Mouse (Mus musculus) forebrain, embryonic 10.5 days (tissue): Measurements from ENCODE around the gene Ogfod2. TPM values are rescaled to one million over a fixed set of nuclear protein-coding genes. Genes with fewer than 3 reads are reported as not detected.

Experiments used
- DNase-seq: peaks from one replicate; pipeline ENCODE4 v3.0.0-alpha.2; 2017; ENCODE audit warnings: low spot score; ENCODE audit errors: extremely low spot score
- H3K27ac ChIP-seq: fragments of 300-500 bp; sonication (generic); 2 replicates; pipeline ENCODE4 v1.5.1; 2016; ENCODE audit warnings: mild to moderate bottlenecking
- H3K27me3 ChIP-seq: fragments of 300-500 bp; sonication (generic); 2 replicates; pipeline ENCODE4 v1.6.1; 2016; ENCODE audit warnings: mild to moderate bottlenecking; ENCODE audit not compliant: poor library complexity, severe bottlenecking
- H3K36me3 ChIP-seq: fragments of 300-500 bp; sonication (generic); replicated peaks from 2 replicates; pipeline ENCODE4 v1.6.1; 2016; ENCODE audit warnings: mild to moderate bottlenecking, moderate library complexity
- H3K4me1 ChIP-seq: fragments of 300-500 bp; sonication (generic); 2 replicates; pipeline ENCODE4 v1.6.1; 2016
- H3K4me3 ChIP-seq: fragments of 300-500 bp; sonication (generic); 2 replicates; pipeline ENCODE4 v1.5.1; 2016; ENCODE audit warnings: mild to moderate bottlenecking, moderate library complexity
- H3K9me3 ChIP-seq: fragments of 300-500 bp; sonication (generic); 2 replicates; pipeline ENCODE4 v1.6.1; 2016; ENCODE audit warnings: mild to moderate bottlenecking, moderate library complexity
- WGBS: fragments of 180-500 bp; shearing (Covaris S2); methylation state at CpG from one replicate; pipeline ENCODE4 v1.1.7; 2016; 5-methylcytosine and 5-hydroxymethylcytosine counted together
- polyA plus RNA-seq: library from polyadenylated mRNA; unstranded; fragments of >200 nt; fragmentation: Nextera tagmentation; extraction: Ambion mirVana; gene quantifications from 2 replicates; pipeline ENCODE4 v1.2.1, GENCODE M21; 2016

The Ogfod2 gene
- polyA plus RNA-seq, 1 experiment from 2014 or later, result 16.8 TPM

DNA sequence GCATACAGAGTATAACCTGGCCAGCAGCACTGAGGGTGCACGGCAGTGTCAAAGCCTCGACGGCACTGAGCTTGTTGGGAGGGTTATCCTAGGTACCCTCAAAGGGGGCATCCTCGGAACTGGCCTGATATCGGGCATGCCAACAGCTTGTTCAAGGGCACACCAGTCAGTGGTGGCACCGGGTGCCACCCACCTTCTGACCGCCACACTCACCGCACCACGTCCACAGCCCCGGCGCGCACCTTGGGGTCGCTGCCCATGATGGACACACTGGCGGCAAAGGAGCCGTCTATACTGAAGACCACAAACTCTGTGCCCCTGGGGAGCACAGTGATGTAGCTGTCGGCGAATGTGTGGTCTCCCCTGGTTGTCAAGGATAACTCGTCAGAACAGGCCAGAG is 10.3 kb downstream of the Ogfod2 start:
- Histone ChIP-seq H3K9me3 (no peaks in the 10 kb centered on the region), H3K4me3 (no peak overlapping the region), H3K27me3 (no peaks in the 10 kb centered on the region), H3K36me3 (peaks cover 95% of the 10 kb centered on the region), H3K4me1 (peaks cover 17% of the 10 kb centered on the region), H3K27ac (no peak overlapping the region)
- no peak for DNase-seq
- 94% methylated on average over 18 of the region's 18 CpGs for WGBS

DNA sequence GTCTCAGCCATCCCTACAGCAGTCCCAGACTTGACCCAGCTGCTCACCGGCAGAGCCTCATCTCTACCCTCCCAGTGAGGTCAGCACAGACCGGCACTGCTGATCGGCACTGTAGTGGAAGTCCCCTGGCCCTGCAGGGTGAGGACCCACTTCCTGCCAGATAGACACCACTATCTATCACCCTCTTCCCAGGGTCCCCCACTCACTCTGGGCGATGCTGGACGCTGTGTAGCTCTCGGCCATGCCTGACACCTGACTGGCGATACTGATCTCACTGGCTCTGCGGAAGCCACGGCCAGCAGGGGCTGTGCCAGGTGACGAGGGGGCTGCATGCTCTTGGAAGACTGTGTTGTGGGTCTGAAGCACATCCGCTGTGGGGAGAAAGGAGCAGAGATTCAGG is 13.0 kb downstream of the Ogfod2 start:
- Histone ChIP-seq H3K4me1 (no peaks in the 10 kb centered on the region), H3K27me3 (no peaks in the 10 kb centered on the region), H3K36me3 (peaks cover 95% of the 10 kb centered on the region), H3K4me3 (no peak overlapping the region), H3K9me3 (no peaks in the 10 kb centered on the region), H3K27ac (0 out of 2 replicates have a peak overlapping the region, but pooled peaks have one; percentile 11)
- DNase-seq, result no peak
- 92% methylated on average over 11 of the region's 11 CpGs for WGBS

DNA sequence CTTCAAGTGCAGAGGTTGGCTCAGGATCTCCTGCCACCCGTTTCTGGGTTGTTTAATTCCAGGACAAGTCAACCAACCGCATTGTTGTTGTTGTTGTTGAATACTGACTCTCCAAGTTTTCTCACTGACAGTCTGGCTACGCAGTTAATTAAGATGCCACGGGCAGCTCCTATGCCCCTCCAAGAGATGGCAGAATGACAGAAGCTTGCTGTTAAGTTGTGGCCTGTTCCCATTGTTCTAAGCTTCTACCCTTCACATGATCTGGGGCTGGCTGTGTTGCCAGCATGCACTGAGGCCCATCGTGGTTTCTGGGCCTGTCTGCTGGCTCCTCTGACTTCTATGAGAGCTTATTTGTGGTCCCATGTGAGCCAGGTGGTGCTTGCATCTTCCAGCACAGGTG is 22.2 kb downstream of the Ogfod2 start:
- H3K4me3 ChIP-seq, result no peak overlapping the region

DNA sequence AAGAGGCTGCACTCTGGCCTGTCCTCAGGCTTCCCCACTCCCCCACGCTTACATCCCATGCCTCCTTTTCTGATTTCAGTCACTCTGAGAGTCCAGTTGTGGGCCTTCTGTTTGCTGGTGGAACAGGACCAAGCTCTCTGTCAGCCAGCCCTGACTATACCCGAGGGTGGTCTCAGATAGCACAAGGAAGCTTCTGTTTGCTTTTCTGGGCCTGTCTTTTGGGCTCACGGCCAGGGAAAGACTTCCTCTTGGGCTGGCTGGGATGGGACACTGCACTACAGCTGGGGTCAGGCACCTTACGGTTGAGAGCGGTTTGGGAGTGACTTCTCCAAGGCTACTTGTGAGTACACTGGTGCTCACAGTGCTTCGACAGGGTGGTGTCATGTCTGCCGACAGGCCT is 26.0 kb downstream of the Ogfod2 start:
- Histone ChIP-seq H3K36me3 (peaks cover 37% of the 10 kb centered on the region), H3K4me1 (no peaks in the 10 kb centered on the region), H3K27ac (no peak overlapping the region), H3K4me3 (no peak overlapping the region), H3K27me3 (no peaks in the 10 kb centered on the region), H3K9me3 (no peaks in the 10 kb centered on the region)
- no peak for DNase-seq
- WGBS, result 79% methylated on average over 7 of the region's 7 CpGs

More for the DNA sequence above, 22.2 kb downstream of the Ogfod2 start:
- Histone ChIP-seq H3K27me3 (no peaks in the 10 kb centered on the region), H3K9me3 (no peaks in the 10 kb centered on the region), H3K4me1 (no peaks in the 10 kb centered on the region), H3K27ac (no peak overlapping the region), H3K36me3 (peaks cover 56% of the 10 kb centered on the region)
- 91% methylated on average over 5 of the region's 5 CpGs for WGBS
- DNase-seq, result no peak

DNA sequence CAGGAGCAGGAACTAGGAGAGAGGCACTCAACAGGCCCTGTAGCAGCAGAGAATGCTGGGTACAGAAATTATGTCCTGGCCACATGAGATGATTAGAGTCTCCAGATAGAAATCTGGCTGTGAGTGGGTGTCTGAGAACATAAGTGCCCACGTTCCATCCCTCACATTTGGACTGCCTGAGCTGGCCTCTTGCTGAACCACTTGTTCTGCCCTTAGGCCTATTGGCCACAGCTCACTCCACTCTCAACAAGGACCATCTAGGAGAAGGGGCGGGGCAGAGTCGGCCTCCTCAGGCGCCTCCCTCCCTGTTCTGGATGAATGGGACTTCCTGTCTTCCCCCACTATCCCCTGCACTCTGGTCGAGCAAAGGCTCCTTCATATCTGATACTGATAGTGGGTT is 36.9 kb downstream of the Ogfod2 start:
- no peaks in the 10 kb centered on the region for H3K9me3 ChIP-seq
- H3K4me1 ChIP-seq, result peaks cover 11% of the 10 kb centered on the region; the same call in 1 of the 2 replicates
- H3K4me3 ChIP-seq, result no peak overlapping the region
- no peak for DNase-seq
- H3K27me3 ChIP-seq, result no peaks in the 10 kb centered on the region
- H3K36me3 ChIP-seq, result peaks cover 18% of the 10 kb centered on the region
- H3K27ac ChIP-seq, result no peak overlapping the region
- WGBS, result 60% methylated on average over 5 of the region's 5 CpGs

DNA sequence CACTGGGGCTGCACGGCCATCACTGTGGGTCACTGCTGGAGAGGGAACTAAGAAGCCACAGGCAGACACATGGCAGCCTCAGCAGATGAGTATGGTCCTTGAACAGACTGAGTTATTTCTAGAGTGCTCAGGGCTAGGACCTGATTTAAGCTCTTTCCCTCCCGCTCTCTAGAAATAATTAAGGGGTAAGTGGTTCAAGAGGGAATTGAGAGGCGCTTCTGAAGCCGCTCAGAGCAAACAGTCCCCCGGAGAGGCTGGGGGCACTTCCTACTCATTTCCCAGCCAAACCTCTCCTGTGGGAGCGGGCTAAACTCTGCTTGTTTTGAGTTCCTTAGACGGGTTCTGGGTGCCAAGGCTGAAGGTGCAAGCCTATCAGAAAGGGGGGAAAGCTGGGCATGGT is 38.8 kb downstream of the Ogfod2 start:
- Histone ChIP-seq H3K9me3 (no peaks in the 10 kb centered on the region), H3K27ac (no peak overlapping the region), H3K4me3 (no peak overlapping the region), H3K4me1 (peaks cover 11% of the 10 kb centered on the region; the same call in 1 of the 2 replicates), H3K27me3 (no peaks in the 10 kb centered on the region), H3K36me3 (peaks cover 18% of the 10 kb centered on the region)
- 89% methylated on average over 7 of the region's 7 CpGs for WGBS
- no peak for DNase-seq

DNA sequence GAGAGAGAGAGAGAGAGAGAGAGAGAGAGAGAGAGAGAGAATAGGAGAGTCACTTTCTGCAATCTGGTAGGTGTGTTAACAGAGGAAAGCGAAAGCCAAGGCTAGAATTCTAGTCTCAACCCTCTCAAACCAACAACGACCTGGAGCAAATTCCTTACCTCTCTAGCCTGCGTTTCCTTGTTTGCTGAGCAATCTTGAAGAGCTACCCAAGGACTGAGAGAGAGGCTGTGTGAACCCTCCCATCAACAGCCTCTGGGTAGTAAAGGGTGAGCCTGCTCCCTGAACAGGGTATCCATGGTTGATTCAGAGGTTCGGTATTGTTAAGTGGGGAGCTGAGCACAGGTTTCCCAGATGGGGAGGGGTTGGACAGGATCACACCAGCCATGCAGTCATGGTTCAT is 40.6 kb downstream of the Ogfod2 start:
- no peak for DNase-seq
- Histone ChIP-seq H3K27me3 (no peaks in the 10 kb centered on the region), H3K4me1 (peaks cover 11% of the 10 kb centered on the region; the same call in 1 of the 2 replicates), H3K4me3 (no peak overlapping the region), H3K36me3 (peaks cover 13% of the 10 kb centered on the region), H3K27ac (no peak overlapping the region), H3K9me3 (no peaks in the 10 kb centered on the region)
- WGBS, result 85% methylated on average over 4 of the region's 4 CpGs

DNA sequence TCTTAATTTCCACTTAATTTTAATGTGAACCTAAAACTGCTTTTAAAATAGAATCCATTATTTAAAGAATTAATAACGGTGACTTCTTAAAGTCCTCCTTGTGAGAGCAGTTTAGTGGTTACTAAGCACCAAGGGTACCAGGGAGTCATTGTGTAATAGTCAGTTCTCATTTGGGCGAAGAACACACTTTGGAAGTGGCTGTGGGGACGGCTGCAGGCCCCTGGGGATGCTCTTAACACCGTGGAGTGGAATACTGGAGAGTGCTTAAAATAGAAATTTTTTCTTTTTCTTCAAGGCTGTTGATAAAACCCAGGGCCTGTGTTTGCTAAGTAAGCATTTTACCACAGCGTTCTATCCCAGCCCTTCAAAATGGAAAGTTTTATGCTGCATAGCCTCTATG is 43.8 kb downstream of the Ogfod2 start:
- no peak overlapping the region for H3K27ac ChIP-seq
- peaks cover 9% of the 10 kb centered on the region for H3K36me3 ChIP-seq
- peaks cover 18% of the 10 kb centered on the region for H3K4me1 ChIP-seq
- H3K4me3 ChIP-seq, result no peak overlapping the region
- no peak for DNase-seq
- H3K27me3 ChIP-seq, result no peaks in the 10 kb centered on the region
- H3K9me3 ChIP-seq, result no peaks in the 10 kb centered on the region
- 87% methylated on average over 5 of the region's 5 CpGs for WGBS

DNA sequence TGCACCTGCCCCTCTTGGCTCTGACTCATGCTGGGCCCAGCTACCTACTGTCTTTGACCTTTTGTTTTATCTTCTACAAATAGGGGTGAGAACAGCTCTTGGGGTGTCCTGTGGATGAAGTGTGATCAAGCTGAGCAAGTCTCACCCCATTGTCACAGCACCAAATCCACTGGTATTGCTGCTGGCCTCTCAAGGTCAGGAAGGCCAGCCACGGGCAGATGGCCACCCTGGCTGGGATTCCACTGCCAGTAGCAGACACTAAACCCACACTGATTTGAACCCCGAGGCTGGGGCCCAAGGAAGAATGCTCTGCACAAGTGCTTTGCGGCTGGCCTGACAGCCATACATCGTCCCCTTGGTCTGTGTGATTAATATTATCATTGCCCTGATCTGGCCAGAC is 46.2 kb downstream of the Ogfod2 start:
- Histone ChIP-seq H3K4me1 (peaks cover 35% of the 10 kb centered on the region), H3K36me3 (no peaks in the 10 kb centered on the region), H3K27me3 (no peaks in the 10 kb centered on the region), H3K27ac (no peak overlapping the region), H3K4me3 (no peak overlapping the region), H3K9me3 (no peaks in the 10 kb centered on the region)
- no peak for DNase-seq
- 83% methylated on average over 4 of the region's 4 CpGs for WGBS

DNA sequence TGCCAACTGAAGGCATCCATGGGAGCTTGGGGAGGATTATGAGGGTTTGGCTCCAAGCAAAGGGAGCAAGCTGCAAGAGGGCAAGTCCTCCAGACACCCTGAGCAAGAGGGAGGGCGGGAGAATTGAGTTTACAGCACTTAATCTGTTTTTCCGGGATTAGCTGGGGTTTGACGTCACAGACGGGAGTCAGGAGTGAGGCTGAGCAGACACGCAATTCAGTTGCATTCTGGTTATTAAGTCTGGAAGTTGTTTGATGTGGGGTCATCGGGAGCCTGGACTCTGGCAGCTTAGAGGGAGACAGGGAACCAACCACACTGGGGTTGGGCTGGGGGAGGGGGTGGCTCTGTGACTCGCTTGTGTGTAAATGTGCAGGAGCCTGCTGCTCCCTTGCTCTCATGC is 47.4 kb downstream of the Ogfod2 start:
- Histone ChIP-seq H3K9me3 (no peaks in the 10 kb centered on the region), H3K27me3 (no peaks in the 10 kb centered on the region), H3K4me3 (no peak overlapping the region), H3K4me1 (peaks cover 46% of the 10 kb centered on the region), H3K27ac (0 out of 2 replicates have a peak overlapping the region, but pooled peaks have one; percentile 1), H3K36me3 (no peaks in the 10 kb centered on the region)
- 34% methylated on average over 7 of the region's 7 CpGs for WGBS
- no peak for DNase-seq

DNA sequence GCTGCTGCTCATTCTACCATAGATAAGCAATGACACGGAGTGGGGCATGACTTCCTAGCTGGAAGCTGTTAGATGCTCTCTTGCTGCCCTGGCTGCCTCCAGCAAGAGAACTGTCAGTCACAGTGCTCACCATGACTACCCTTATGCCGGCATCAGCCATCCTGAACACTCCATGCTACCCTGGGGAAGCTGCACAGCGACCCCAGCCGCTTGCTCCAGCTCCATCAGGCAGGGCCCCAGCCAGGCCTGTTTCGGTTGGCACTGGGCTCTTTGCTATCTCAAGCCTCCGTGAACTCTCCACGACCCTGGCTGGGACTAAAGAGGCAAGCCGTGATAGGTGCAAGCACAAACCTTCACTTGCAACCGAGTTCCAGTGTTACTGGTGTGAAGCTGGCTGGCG is 49.7 kb downstream of the Ogfod2 start:
- no peaks in the 10 kb centered on the region for H3K36me3 ChIP-seq
- no peaks in the 10 kb centered on the region for H3K27me3 ChIP-seq
- H3K4me1 ChIP-seq, result peaks cover 70% of the 10 kb centered on the region
- H3K27ac ChIP-seq, result no peak overlapping the region
- 69% methylated on average over 10 of the region's 10 CpGs for WGBS
- H3K4me3 ChIP-seq, result no peak overlapping the region
- H3K9me3 ChIP-seq, result no peaks in the 10 kb centered on the region
- DNase-seq, result no peak

DNA sequence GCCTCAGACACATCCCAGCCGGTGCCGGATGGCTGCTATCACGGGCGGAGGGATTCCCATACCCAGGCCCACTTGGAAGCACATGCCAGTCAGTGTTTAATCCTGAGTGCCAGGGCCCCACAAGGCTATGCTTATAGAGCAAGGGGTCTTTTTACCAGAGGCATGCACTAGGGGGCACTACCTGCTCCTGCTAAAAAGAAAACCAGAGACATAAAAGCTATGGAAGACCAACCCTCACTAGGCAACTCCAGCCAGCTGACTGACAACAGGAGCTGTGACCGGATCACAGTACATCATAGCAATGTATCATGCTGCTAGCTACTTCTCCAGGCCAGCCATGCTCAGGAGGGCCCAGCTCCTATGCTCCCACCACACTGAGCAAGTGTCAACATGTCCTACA is 50.5 kb downstream of the Ogfod2 start:
- no peaks in the 10 kb centered on the region for H3K27me3 ChIP-seq
- DNase-seq, result peak; percentile 59
- H3K36me3 ChIP-seq, result no peaks in the 10 kb centered on the region
- H3K4me1 ChIP-seq, result peaks cover 78% of the 10 kb centered on the region
- 63% methylated on average over 5 of the region's 5 CpGs for WGBS
- H3K4me3 ChIP-seq, result no peak overlapping the region
- H3K27ac ChIP-seq, result no peak overlapping the region
- H3K9me3 ChIP-seq, result no peaks in the 10 kb centered on the region

DNA sequence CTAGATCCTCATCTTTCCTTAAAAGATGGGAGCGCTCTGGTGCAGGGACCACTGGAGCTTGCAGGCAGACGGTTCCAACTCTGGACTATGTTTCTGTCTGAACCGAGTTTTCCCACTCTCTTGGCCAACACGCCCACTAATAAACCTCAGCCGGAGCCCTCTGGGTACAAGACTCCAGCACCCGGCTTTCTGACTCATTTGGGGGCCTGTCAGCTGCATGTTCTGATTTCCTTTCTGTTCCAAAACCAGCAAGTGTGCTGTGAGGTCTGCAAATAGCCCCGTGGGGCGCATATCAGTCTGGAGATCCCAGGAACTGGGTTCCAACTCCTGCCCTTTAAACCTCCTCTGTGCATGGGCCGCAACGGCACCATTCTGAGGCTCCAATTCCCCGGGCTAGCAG is 51.3 kb downstream of the Ogfod2 start:
- H3K4me1 ChIP-seq, result peaks cover 81% of the 10 kb centered on the region

More for the DNA sequence above, 51.3 kb downstream of the Ogfod2 start:
- peak overlapping the region; percentile 30; the same call in 1 of the 2 replicates for H3K27ac ChIP-seq
- no peaks in the 10 kb centered on the region for H3K9me3 ChIP-seq
- no peak overlapping the region for H3K4me3 ChIP-seq
- H3K36me3 ChIP-seq, result no peaks in the 10 kb centered on the region
- WGBS, result 84% methylated on average over 11 of the region's 11 CpGs
- H3K27me3 ChIP-seq, result no peaks in the 10 kb centered on the region
- no peak for DNase-seq
